Mouse (Mus musculus) 3134 (cell line): ENCODE results near the gene Dnajc2.
A peak's percentile ranks its signal among the peaks of the same experiment; 100 is the strongest.

Experiments
- DNase-seq: peaks from one replicate; pipeline ENCODE4 v3.0.0-alpha.2; 2011; ENCODE audit warnings: low spot score; ENCODE audit not compliant: insufficient read length; ENCODE audit errors: extremely low read depth

Dnajc2 gene

GRCm38 (mm10) chr5:21785053-21785452 is at the start of gene Dnajc2, which contains the start of gene Psmc2:
Gene Dnajc2 (minus strand): TSS chr5:21785251.
Gene Psmc2 (plus strand): TSS chr5:21785283.
- peak; percentile 96 for DNase-seq

GRCm38 (mm10) chr5:21831761-21832160 is 46.7 kb upstream of the Dnajc2 start:
- no peak for DNase-seq

GRCm38 (mm10) chr5:21828855-21829254 is 43.8 kb upstream of the Dnajc2 start:
- no peak for DNase-seq

- no peak for DNase-seq
Observed at GRCm38 (mm10) chr5:21827643-21828042, 42.6 kb upstream of the Dnajc2 start.

- DNase-seq, result no peak
Observed at GRCm38 (mm10) chr5:21826370-21826769, 41.3 kb upstream of the Dnajc2 start.

- DNase-seq, result peak; percentile 9
Observed at GRCm38 (mm10) chr5:21813994-21814393, 28.9 kb upstream of the Dnajc2 start.

- DNase-seq, result no peak
Observed at GRCm38 (mm10) chr5:21810924-21811323, 25.9 kb upstream of the Dnajc2 start.

- no peak for DNase-seq
Observed at GRCm38 (mm10) chr5:21804837-21805236, 19.8 kb upstream of the Dnajc2 start.

- DNase-seq, result no peak
Observed at GRCm38 (mm10) chr5:21803691-21804188, 18.7 kb upstream of the Dnajc2 start.

GRCm38 (mm10) chr5:21802907-21803306 is 17.9 kb upstream of the Dnajc2 start:
- no peak for DNase-seq

GRCm38 (mm10) chr5:21792166-21792565 is 7.1 kb upstream of the Dnajc2 start:
- DNase-seq, result no peak

- DNase-seq, result no peak
Observed at GRCm38 (mm10) chr5:21789061-21789460, 4.0 kb upstream of the Dnajc2 start.

GRCm38 (mm10) chr5:21787186-21788105 is 2.4 kb upstream of the Dnajc2 start:
- DNase-seq, result no peak

- DNase-seq, result peak; percentile 91
Observed at GRCm38 (mm10) chr5:21786258-21787185, 1.5 kb upstream of the Dnajc2 start.

GRCm38 (mm10) chr5:21785776-21786175 is 725 bp upstream of the Dnajc2 start:
- peak; percentile 16 for DNase-seq

GRCm38 (mm10) chr5:21784161-21785052 is 644 bp downstream of the Dnajc2 start:
- no peak for DNase-seq

- DNase-seq, result no peak
Observed at GRCm38 (mm10) chr5:21776491-21776890, 8.6 kb downstream of the Dnajc2 start.

GRCm38 (mm10) chr5:21769841-21770240 is 15.2 kb downstream of the Dnajc2 start:
- DNase-seq, result no peak

- DNase-seq, result no peak
Observed at GRCm38 (mm10) chr5:21768506-21768905, 16.5 kb downstream of the Dnajc2 start.

- DNase-seq, result no peak
Observed at GRCm38 (mm10) chr5:21745966-21746365, 39.1 kb downstream of the Dnajc2 start.
